Mouse (Mus musculus): Measurements from ENCODE around the gene Adamts1. TPM values are rescaled to one million over a fixed set of nuclear protein-coding genes. Genes with fewer than 3 reads are reported as not detected.

Gene Adamts1
- polyA plus RNA-seq, 1 experiment: 13.2 TPM

GRCm38 (mm10) chr16:85803613-85804551, 969 bp upstream of the Adamts1 start:
- H3K27ac ChIP-seq (ENCODE audit: insufficient read depth, low read length): no peak overlapping the region
- H3K4me3 ChIP-seq (replicated peaks; ENCODE audit: insufficient read depth, low read depth, low read length): peak overlapping the region; percentile 70
- TF ChIP-seq POLR2A (IDR thresholded peaks at IDR 0.05; ENCODE audit: borderline replicate concordance, insufficient read depth, low read length): no peak
- TF ChIP-seq CTCF (IDR thresholded peaks at IDR 0.05; ENCODE audit: borderline replicate concordance, insufficient read depth, low read depth, low read length): no peak
- H3K4me1 ChIP-seq (ENCODE audit: control insufficient read depth, insufficient read depth, low read length): peaks cover 3% of the 10 kb centered on the region; the same call in 1 of the 2 replicates
- 11% methylated on average over 25 of the region's 25 CpGs for WGBS
- peak; percentile 33 to 46 for DNase-seq
- H3K27me3 ChIP-seq (ENCODE audit: control insufficient read depth, insufficient read depth, low read length): no peaks in the 10 kb centered on the region

DNA sequence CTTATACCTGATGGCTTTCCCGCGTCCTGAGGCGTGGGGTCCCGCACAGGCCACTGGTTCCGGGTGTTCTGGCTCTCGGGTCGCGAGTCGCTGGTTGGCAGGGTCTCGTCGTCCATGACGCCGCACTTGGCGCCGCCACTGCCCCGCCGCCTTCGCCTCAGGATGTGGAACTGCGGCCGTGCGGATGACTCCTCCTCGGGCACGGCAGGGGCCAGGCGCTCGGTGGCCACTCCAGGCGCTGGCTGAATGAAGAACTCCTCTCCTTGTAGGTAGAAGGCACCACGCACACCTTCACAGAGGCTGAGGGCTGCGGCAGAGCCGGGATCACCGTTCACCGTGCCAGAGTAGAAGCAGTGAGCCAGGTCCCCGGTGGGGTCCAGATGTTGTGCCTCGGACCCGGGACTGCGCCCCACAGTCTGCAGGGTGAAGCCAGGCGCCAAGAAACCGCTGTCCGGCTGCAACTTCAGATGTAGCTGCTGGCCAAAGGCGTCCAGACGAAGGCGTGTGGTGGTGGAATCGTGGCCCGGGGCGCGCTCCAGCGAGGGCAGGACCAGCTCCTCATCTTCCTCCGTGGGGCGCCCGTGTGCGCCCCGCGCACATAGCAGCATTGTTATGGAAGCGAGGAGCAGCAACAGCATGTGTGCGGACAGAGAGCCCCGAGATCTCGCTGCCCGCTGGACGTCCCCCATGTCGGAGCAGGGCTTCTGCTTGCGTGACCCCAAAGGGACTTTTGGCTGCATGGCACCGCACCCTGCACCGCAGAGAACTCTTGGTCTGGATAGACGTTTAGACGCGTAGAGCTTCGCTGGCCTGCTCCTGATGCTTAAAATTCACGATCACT, 722 bp downstream of the Adamts1 start:
- no peaks in the 10 kb centered on the region for H3K27me3 ChIP-seq (ENCODE audit: control insufficient read depth, insufficient read depth, low read length)
- under 1% methylated on average over 67 of the region's 67 CpGs for WGBS
- no peak overlapping the region; the same call in 1 of the 2 replicates for H3K27ac ChIP-seq (ENCODE audit: insufficient read depth, low read length)
- peaks cover 3% of the 10 kb centered on the region; the same call in 1 of the 2 replicates for H3K4me1 ChIP-seq (ENCODE audit: control insufficient read depth, insufficient read depth, low read length)
- TF ChIP-seq CTCF (IDR thresholded peaks at IDR 0.05; ENCODE audit: borderline replicate concordance, insufficient read depth, low read depth, low read length): no peak
- no peak for TF ChIP-seq POLR2A (IDR thresholded peaks at IDR 0.05; ENCODE audit: borderline replicate concordance, insufficient read depth, low read length)
- peak overlapping the region; percentile 70 for H3K4me3 ChIP-seq (replicated peaks; ENCODE audit: insufficient read depth, low read depth, low read length)
- peak; percentile 46 to 62 for DNase-seq

- DNase-seq: peak; percentile 74 to 77
- Histone ChIP-seq H3K4me3 (replicated peaks; ENCODE audit: insufficient read depth, low read depth, low read length) (peak overlapping the region; percentile 70), H3K27me3 (ENCODE audit: control insufficient read depth, insufficient read depth, low read length) (no peaks in the 10 kb centered on the region), H3K4me1 (ENCODE audit: control insufficient read depth, insufficient read depth, low read length) (peaks cover 3% of the 10 kb centered on the region; the same call in 1 of the 2 replicates), H3K27ac (ENCODE audit: insufficient read depth, low read length) (peak overlapping the region; percentile 32; the same call in 1 of the 2 replicates)
- peak; percentile 44 for TF ChIP-seq CTCF (IDR thresholded peaks at IDR 0.05; ENCODE audit: borderline replicate concordance, insufficient read depth, low read depth, low read length)
- peak; percentile 29; the same call in 1 of the 2 replicates for TF ChIP-seq POLR2A (IDR thresholded peaks at IDR 0.05; ENCODE audit: borderline replicate concordance, insufficient read depth, low read length)
- 1% methylated on average over 23 of the region's 23 CpGs for WGBS
Measured at GRCm38 (mm10) chr16:85801252-85801651, 1.7 kb downstream of the Adamts1 start.

- H3K27ac ChIP-seq (ENCODE audit: insufficient read depth, low read length): no peak overlapping the region
- H3K4me3 ChIP-seq (replicated peaks; ENCODE audit: insufficient read depth, low read depth, low read length): peak overlapping the region; percentile 70
- H3K27me3 ChIP-seq (ENCODE audit: control insufficient read depth, insufficient read depth, low read length): no peaks in the 10 kb centered on the region
- H3K4me1 ChIP-seq (ENCODE audit: control insufficient read depth, insufficient read depth, low read length): peaks cover 3% of the 10 kb centered on the region; the same call in 1 of the 2 replicates
- DNase-seq: peak; percentile 79 to 88
- TF ChIP-seq POLR2A (IDR thresholded peaks at IDR 0.05; ENCODE audit: borderline replicate concordance, insufficient read depth, low read length): no peak
- no peak for TF ChIP-seq CTCF (IDR thresholded peaks at IDR 0.05; ENCODE audit: borderline replicate concordance, insufficient read depth, low read depth, low read length)
- 2% methylated on average over 8 of the region's 8 CpGs for WGBS
Measured at GRCm38 (mm10) chr16:85800691-85801090, 2.2 kb downstream of the Adamts1 start.

DNA sequence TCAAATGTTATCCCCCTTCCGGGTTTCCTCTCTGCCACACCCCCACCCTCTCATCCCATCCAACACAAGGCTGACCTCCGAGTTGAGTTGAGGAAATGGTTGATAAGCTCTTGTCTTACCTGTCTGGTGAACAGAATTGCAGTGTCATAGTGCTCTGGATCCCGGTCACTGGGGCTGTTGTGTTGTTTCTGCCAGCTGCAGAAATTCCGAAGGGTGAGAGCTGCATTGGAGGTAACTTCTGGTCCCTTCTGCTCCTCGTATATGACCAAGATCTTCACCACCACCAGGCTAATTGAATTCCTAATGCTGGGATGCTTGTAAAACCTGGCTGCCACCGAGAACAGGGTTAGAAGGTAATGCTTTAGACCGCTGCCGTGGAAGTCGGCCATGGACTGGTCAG, 2.9 kb downstream of the Adamts1 start:
- H3K27me3 ChIP-seq (ENCODE audit: control insufficient read depth, insufficient read depth, low read length): no peaks in the 10 kb centered on the region
- 47% methylated on average over 9 of the region's 9 CpGs for WGBS
- no peak overlapping the region for H3K27ac ChIP-seq (ENCODE audit: insufficient read depth, low read length)
- DNase-seq: no peak
- TF ChIP-seq POLR2A (IDR thresholded peaks at IDR 0.05; ENCODE audit: borderline replicate concordance, insufficient read depth, low read length): no peak
- TF ChIP-seq CTCF (IDR thresholded peaks at IDR 0.05; ENCODE audit: borderline replicate concordance, insufficient read depth, low read depth, low read length): no peak
- H3K4me3 ChIP-seq (replicated peaks; ENCODE audit: insufficient read depth, low read depth, low read length): no peak overlapping the region
- peaks cover 3% of the 10 kb centered on the region; the same call in 1 of the 2 replicates for H3K4me1 ChIP-seq (ENCODE audit: control insufficient read depth, insufficient read depth, low read length)

DNA sequence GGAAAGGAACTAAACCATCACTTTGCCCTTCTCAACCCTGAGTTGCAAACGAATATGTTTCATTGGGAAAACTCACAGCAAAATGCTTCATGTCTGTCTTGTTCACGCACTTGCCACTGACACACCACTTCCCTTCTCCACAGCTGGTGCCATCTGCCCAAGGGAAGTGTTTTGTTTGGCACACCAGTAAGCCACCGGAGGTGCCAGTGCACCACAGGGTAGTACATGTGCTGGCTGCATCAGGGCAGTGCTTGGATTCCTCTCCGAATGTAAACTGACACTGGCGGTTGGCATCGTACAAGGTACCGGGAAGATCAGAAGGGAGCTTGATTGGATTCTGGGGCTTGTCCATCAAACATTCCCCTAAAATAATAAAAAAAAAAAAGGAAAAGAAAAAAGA, 4.6 kb downstream of the Adamts1 start:
- 61% methylated on average over 7 of the region's 7 CpGs for WGBS
- no peak overlapping the region for H3K27ac ChIP-seq (ENCODE audit: insufficient read depth, low read length)
- H3K4me1 ChIP-seq (ENCODE audit: control insufficient read depth, insufficient read depth, low read length): peaks cover 3% of the 10 kb centered on the region; the same call in 1 of the 2 replicates
- no peak for DNase-seq
- no peaks in the 10 kb centered on the region for H3K27me3 ChIP-seq (ENCODE audit: control insufficient read depth, insufficient read depth, low read length)
- H3K4me3 ChIP-seq (replicated peaks; ENCODE audit: insufficient read depth, low read depth, low read length): no peak overlapping the region
- TF ChIP-seq CTCF (IDR thresholded peaks at IDR 0.05; ENCODE audit: borderline replicate concordance, insufficient read depth, low read depth, low read length) (no peak), POLR2A (IDR thresholded peaks at IDR 0.05; ENCODE audit: borderline replicate concordance, insufficient read depth, low read length) (no peak)

GRCm38 (mm10) chr16:85797161-85797560, 5.8 kb downstream of the Adamts1 start:
- H3K4me1 ChIP-seq (ENCODE audit: control insufficient read depth, insufficient read depth, low read length): peaks cover 3% of the 10 kb centered on the region; the same call in 1 of the 2 replicates
- no peak for TF ChIP-seq CTCF (IDR thresholded peaks at IDR 0.05; ENCODE audit: borderline replicate concordance, insufficient read depth, low read depth, low read length)
- no peak for TF ChIP-seq POLR2A (IDR thresholded peaks at IDR 0.05; ENCODE audit: borderline replicate concordance, insufficient read depth, low read length)
- 98% methylated on average over 4 of the region's 4 CpGs for WGBS

More at GRCm38 (mm10) chr16:85797161-85797560, 5.8 kb downstream of the Adamts1 start:
- no peaks in the 10 kb centered on the region for H3K27me3 ChIP-seq (ENCODE audit: control insufficient read depth, insufficient read depth, low read length)
- no peak overlapping the region for H3K4me3 ChIP-seq (replicated peaks; ENCODE audit: insufficient read depth, low read depth, low read length)
- no peak for DNase-seq
- no peak overlapping the region for H3K27ac ChIP-seq (ENCODE audit: insufficient read depth, low read length)
